Mouse (Mus musculus): ENCODE data around the gene Rex1bd.

Gene Rex1bd

DNA sequence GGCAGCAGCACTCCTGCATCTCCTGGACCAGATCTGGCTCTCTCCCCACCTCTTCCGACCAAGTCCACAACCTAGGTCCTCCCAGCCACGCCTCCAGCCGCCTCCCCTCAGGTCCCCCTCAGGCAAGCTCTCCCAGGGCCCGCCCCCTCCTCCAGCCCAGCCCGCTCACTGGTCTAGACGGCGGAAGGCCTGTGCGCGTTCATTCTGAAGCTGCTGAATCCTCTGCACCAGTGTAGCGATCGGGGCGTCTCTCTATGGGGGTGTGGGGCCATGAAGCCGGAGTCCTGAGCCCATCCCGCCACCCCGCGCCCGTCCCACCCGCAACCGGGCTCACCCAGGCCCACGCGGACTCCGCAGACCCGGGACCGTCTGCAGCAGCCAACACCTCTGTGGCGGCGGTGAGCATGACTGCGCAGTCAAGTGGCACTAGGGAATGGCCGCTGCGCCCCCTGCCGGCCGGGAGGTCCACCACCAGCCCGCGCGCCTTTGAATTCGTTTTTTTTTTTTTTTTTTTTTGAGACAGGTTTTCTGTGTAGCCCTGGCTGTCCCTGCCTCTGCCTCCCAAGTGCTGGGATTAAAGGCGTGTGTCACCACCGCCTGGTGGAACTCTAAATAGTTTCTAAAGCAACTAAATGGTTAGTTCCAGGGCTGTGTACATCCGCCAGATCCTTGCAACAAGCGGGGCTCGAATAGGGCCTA, at the start of gene Rex1bd:
Gene Rex1bd (minus strand): TSS at position 425 of the 699 bp plus-strand sequence.
- in situ Hi-C loops (cut with MboI; ENCODE audit: low pct_unique_long_range_greater_than_20kb in 1 of 2, low sequenced_read_pairs in 2 of 2, unreplicated experiment in 1 of 2) = loop anchor here in 1 of 2 experiments (10.0 kb wide), 1 partner anchor 92 kb away; no protein-coding TSS in a partner anchor

DNA sequence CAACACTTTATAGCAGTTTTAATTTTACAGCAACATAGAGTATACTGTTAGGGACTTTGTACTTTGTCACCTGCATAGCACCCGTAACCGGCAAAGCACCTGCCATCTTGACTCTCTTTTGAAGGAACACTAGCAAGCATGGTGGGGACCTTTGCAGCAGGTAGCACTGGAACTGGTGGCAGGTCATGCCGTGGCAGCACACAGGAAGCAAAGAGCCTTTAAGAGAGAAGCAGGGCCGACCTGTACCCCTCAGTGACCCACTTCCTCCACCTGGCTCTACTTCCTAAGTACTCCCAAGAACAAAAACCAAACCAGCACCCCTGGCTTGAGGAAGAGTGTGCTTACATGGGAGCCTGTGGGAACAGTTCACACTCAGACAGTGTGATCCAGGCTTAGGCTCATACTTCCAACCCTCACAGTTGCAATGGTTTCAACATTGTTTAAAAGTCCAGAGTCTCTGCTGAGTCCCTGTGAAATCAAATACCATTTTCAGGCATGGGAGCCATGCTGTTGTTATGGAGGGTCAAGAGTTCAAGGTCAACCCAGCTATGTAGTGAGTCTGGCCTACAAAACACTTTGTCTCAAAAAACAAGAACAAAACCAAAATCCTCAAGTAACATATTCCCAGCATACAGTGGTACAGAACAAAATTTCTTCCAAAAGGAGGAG, 48.7 kb upstream of the Rex1bd start:
- in situ Hi-C loops (cut with MboI; ENCODE audit: low pct_unique_long_range_greater_than_20kb in 1 of 2, low sequenced_read_pairs in 2 of 2, unreplicated experiment in 1 of 2) = no loop called here

DNA sequence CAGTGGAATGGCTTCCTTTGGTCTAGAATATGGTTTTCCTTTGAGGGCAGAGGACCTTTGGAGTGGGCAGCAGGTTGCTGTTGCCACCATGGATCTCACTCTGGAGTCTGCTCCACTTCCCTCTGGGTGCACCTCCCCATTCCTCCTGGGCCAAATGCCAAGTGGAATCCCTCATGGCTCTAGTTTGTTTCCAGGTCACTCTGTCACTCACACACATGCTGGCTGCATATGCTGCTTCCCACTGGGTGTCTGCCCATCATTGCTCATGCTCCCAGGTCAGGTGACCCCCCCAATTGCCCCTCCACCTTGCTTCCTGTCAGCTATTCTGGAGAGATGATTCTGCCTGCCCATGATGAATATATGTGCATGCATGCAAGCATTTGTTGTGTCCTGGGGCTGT, 47.2 kb upstream of the Rex1bd start:
- in situ Hi-C loops (cut with MboI; ENCODE audit: low pct_unique_long_range_greater_than_20kb in 1 of 2, low sequenced_read_pairs in 2 of 2, unreplicated experiment in 1 of 2) = no loop called here

DNA sequence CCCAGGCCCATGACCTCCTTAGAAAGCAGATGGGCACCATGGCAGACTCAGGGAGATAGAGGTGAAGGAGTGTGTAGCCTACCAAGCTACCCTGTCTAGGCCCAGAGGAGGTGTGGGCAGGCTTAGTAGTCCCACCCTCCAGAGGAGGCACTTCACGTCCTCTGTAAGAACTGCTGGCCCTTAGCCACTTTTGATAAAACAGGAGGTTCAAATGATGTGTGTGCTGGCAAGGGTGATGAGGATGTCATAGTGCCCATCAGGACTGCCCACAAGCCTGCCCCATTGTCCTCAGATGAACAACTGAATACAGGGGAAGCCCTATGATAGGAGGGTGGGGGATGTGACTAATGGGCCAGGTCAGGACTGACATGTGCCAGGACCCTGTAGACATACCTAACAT, 46.3 kb upstream of the Rex1bd start:
- in situ Hi-C loops (cut with MboI; ENCODE audit: low pct_unique_long_range_greater_than_20kb in 1 of 2, low sequenced_read_pairs in 2 of 2, unreplicated experiment in 1 of 2) = no loop called here

DNA sequence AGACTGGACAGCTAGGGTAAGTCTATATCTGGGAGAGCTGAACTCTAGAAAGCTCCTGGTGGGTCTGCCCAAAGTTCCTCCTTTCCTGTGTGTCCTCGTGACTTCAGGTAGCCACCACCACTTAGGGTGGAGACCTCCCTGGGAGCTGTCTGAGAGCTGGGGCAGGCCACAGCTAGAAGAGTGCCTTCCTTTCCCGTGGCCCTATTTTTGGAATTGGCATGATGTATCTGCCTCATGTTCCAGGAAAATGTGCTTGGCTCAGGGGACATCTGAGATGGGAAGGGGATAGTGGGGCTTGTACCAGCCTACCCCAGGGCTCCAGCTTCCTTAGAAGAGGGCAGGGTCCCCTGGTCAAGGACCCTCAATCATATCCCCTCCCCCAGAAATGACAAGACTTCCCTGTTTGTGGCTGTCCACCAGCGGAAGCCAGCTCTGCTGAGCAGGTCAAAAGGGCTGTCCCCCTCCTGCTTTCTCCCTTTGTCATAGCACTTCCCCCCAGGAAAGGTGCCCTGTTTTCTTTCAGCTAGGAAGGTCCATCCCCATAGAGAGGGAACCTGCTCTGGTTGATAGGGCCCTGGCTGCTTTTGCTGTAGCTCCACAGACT, 45.1 kb upstream of the Rex1bd start:
- in situ Hi-C loops (cut with MboI; ENCODE audit: low pct_unique_long_range_greater_than_20kb in 1 of 2, low sequenced_read_pairs in 2 of 2, unreplicated experiment in 1 of 2) = no loop called here

DNA sequence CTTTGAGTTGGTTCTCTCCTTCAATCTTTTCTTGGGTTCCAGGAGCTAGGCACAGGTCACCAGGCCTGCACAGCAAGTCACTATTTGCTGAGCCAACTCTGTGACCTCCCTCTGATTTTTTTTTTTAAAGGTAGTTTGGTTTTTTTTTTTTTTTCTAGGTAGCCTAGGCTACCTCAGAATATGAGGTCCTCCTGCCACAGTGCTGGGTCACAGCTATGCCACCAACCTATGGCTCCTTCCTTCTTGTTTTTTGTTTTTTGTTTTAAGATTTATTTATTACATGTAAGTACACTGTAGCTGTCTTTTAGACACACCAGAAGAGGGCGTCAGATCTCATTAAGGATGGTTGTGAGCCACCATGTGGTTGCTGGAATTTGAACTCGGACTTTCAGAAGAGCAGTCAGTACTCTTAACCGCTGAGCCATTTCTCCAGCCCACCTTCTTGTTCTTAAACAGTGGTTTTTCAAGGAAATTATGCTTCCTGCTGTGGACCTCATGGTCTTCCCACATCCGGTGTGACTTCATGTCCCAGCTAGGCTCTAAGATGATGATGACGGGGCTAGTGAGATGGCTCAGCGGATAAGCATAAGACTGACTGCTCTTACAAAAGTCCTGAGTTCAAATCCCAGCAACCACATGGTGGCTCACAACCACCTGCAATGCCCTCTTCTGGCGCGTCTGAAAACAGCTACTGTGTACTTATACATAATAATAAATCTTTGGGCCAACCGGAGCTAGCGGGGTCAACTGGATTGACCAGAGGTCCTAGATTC, 43.0 kb upstream of the Rex1bd start:
- in situ Hi-C loops (cut with MboI; ENCODE audit: low pct_unique_long_range_greater_than_20kb in 1 of 2, low sequenced_read_pairs in 2 of 2, unreplicated experiment in 1 of 2) = no loop called here

DNA sequence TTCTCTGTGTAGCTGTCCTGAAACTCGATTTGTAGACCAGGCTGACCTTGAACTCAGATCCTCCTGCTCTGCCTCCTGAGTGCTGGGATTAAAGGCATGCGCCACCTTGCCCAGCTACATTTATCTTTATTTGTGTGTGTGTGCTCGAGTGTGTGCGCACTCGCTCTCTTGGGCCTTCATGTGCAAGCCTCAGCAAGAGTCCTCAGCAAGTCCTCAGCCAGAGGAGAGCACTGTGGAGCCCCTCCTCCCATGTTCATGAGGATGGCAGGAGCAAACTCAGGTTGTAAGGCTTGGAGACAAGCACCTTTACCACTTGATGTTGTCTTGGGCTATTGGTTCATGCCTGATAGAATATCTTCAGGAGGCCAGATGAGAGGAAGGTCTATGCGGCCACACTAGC, 41.2 kb upstream of the Rex1bd start:
- in situ Hi-C loops (cut with MboI; ENCODE audit: low pct_unique_long_range_greater_than_20kb in 1 of 2, low sequenced_read_pairs in 2 of 2, unreplicated experiment in 1 of 2) = no loop called here

DNA sequence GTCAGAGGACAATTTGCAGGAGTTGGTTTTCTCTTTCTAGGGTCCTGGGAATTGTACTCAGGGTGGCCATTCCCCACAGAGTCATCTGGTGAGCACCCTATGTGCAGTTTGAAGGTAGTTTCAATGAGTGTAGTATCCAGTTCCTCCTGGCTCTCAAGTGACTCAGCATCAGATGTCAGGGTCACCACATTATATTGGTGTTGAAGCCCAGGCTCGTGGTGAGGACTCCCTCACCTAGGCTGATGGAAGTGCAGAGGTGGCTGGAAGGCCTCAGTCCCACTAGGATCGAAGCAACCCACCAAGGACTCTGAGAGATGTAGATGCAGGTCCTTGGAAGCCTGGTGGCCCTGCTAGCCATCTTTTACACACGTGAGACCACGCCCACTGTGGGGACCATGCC, 39.9 kb upstream of the Rex1bd start:
- in situ Hi-C loops (cut with MboI; ENCODE audit: low pct_unique_long_range_greater_than_20kb in 1 of 2, low sequenced_read_pairs in 2 of 2, unreplicated experiment in 1 of 2) = no loop called here

DNA sequence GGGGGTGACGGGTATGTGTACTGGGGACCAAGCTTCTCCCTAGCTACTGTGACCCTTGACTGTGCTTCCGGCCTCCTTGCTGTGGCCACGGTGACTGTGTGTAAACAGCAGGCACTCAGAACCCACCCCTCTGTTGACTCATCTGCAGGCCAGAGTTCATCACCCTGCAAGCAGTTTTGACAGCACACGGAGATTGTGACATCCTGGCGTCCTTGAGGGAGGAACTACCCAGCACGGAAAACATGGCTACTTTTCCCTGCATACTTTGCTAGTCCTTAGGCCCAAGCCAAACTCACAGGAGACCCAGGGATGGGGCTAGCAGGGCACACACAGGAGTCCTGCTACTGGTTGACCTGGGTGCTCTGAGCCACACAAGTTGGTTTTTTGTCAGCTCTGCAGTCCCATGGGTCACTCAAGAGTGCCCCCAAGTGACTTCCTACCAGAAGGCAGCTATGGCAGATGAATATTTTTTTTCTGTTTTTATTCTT, 37.7 kb upstream of the Rex1bd start:
- in situ Hi-C loops (cut with MboI; ENCODE audit: low pct_unique_long_range_greater_than_20kb in 1 of 2, low sequenced_read_pairs in 2 of 2, unreplicated experiment in 1 of 2) = no loop called here

DNA sequence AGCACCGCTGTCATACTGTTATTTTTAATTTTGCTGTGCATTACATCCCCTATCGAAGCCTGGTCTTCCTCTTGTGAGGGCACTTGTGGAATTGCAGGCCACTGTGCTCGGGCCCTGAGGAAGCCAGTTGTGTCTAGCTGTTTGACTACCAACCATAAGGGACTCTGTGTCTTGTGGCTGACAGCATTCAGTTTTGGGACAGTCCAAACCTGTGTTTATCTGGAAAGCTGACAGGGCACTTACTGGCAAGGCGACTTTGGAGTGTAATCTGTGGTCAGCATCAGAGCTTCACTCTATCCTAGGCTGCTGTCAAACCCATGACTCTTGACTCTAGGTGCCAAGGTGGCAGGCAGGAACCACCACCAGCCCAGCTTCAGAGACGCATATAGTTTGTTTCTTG, 34.5 kb upstream of the Rex1bd start:
- in situ Hi-C loops (cut with MboI; ENCODE audit: low pct_unique_long_range_greater_than_20kb in 1 of 2, low sequenced_read_pairs in 2 of 2, unreplicated experiment in 1 of 2) = no loop called here

DNA sequence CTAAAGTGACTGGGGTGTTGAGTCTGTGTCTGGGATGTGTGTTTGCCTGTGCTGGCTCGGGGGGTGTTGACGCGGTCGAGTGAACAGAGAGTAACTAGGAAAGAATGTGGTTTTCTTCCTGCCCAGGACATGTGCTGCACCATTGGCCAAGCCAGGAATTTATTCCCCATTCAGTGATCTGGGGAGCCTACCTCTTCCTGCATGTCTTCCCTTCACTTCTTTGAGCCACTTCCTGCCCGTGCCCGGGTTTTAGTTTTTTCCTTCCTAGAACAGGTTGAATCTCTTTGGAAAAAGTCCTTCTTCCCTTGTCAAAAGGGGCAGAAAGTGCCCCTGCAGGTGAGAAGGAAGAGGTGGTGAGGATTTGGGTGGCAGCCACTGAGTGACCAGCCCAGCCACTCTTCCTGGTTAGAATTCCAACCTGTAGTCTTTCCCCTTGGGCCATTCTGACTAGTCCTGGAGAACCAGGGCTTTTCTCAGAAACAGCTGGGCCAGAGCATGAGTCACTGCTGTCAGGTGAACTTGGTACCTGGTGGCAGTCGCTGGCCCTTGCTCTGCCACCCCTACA, 34.0 kb upstream of the Rex1bd start:
- in situ Hi-C loops (cut with MboI; ENCODE audit: low pct_unique_long_range_greater_than_20kb in 1 of 2, low sequenced_read_pairs in 2 of 2, unreplicated experiment in 1 of 2) = no loop called here

DNA sequence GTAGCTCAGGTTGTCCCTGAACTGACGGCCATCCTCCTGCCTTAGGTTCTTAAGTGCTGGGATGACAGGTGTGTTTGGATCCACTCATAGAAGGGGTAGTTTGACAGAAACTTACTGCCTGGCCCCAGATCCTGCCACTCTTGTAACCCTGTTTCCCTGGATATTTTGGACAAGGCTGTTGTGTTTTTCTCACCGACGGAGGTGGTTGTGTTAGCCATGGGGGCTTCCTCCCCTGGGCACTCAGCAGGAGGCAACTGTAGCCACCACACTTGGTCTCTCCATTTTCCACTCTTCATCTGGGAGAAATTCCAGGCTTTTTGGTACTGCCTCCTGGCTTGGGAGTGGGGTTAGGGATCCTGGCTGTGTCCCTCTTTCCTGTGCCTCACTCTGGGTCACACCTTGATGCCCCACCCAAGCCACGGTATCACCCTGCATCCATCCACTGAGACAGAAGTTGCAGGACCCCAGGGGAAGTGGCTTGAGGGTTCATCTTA, 33.5 kb upstream of the Rex1bd start:
- in situ Hi-C loops (cut with MboI; ENCODE audit: low pct_unique_long_range_greater_than_20kb in 1 of 2, low sequenced_read_pairs in 2 of 2, unreplicated experiment in 1 of 2) = no loop called here

DNA sequence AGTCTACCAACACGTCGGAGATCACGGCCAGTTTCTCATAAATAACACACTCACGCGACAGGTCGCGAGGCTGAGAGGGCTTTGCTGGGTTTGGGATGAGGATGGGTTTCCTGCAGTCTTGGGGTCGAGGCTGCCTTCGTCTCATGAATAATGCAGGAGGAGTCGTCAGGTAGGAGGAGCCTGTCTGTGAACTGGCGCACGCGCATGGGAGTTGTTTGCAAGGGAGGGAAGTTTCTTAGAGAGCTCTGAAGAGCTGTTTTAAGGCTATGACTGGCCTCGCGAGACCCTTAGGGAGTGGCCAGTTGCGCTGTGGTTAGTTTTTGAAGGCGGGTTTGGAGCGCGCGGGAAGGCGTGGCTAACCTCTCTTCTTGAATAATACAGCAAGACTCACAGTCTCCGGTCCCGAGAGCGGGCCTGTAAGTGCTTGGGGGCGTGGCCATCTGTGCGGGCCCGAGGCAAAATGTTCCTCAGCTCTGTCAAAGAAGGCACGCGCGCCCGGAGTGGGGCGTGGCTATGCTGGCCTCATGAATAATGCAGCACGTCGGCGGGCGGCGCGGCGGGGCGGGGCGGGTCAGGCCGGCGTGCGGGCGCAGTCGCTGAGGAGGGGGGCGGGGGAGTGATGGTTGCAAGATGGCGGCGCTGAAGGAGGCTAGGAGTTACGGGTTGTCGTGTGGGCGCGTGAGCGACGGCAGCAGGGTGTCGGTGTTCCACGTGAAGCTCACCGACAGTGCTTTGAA, 32.7 kb upstream of the Rex1bd start, which contains the start of gene Ell:
Gene Ell (plus strand): TSS at position 381 of the 737 bp plus-strand sequence.
- in situ Hi-C loops (cut with MboI; ENCODE audit: low pct_unique_long_range_greater_than_20kb in 1 of 2, low sequenced_read_pairs in 2 of 2, unreplicated experiment in 1 of 2) = no loop called here

DNA sequence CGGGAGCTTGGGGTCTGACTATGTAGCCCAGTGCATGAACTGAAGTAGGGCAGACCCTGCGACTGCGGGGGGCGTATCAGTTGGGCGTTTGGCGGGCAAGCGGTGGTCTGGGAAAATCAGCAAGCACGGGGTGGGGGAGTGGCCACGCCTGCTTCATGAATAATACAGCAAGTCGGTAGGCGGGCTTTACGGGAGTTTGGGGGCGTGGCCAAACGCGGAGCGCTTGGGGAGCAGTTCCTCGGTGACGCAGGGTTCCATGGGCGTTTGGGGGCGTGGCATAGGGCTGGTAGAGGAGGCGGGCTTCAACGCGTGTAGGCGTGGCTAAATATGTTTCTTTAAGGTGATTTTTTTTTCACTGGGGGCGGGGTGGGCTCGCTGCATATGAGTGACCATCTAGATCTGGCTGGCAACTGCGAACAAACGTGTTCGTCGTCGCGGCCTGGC, 32.1 kb upstream of the Rex1bd start:
- in situ Hi-C loops (cut with MboI; ENCODE audit: low pct_unique_long_range_greater_than_20kb in 1 of 2, low sequenced_read_pairs in 2 of 2, unreplicated experiment in 1 of 2) = no loop called here

DNA sequence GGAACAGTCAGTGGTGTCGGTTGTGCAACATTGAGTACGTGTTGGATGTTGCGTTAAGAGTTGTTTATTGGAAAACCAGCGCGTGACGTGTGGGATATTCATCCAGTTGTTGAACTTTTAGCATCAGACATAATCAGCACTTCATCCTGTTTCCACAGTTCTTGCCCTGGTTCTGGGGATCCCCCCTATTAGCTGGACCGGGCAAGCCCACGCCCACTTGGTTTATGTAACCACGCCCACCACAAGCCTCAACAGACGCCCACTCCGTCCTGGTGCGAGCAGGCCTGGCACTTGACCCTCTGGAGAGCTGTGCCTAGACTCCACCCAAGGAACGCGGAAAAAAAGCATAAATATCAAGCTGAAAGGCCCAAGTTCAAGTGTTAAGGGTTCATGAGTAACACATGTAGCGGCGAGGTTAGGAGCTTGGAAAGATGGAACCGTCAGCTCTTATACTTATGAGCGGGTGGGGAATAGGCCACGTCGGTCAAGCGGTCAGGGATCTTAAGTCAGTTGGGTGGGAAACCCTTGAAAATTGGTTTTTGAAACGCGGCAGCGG, 31.6 kb upstream of the Rex1bd start:
- in situ Hi-C loops (cut with MboI; ENCODE audit: low pct_unique_long_range_greater_than_20kb in 1 of 2, low sequenced_read_pairs in 2 of 2, unreplicated experiment in 1 of 2) = no loop called here

DNA sequence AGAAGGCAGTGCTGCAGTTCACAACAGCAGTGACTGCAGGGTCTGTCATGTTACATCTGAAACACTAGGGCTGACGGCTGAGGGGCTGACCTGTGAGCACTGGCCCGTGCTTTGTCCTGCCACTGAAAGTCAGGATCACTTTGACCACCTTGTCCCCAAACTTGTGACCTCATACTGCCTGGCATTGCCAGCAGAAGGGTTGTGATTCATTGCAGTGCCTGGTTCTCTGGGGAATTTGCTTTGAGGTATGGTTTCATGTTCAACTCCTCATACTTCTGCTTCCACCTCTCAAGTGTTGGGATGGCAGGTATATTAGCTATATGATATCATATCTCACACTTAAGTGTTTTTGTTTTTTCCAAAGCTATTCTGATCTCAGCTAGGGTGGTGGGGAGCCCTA, 29.1 kb upstream of the Rex1bd start:
- in situ Hi-C loops (cut with MboI; ENCODE audit: low pct_unique_long_range_greater_than_20kb in 1 of 2, low sequenced_read_pairs in 2 of 2, unreplicated experiment in 1 of 2) = no loop called here

DNA sequence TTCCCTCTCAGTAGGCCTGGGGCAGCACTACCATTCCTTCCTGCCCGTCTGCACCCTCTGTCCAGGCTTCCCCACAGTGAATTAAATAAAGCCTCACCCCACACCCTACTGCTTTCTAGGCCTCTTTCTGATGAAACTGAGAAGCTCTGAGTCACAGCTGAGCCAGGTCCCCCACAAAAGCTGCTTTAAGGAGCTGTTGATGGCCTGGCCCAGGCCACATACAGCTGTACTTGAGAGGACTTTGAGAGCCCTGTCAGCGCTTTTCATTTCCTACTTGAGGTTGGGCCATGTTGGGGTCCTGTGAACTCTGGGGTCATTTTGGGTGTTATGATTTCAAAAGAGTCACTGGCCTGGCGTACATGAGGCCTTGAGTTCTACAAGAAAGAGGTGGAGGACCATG, 28.7 kb upstream of the Rex1bd start:
- in situ Hi-C loops (cut with MboI; ENCODE audit: low pct_unique_long_range_greater_than_20kb in 1 of 2, low sequenced_read_pairs in 2 of 2, unreplicated experiment in 1 of 2) = no loop called here

DNA sequence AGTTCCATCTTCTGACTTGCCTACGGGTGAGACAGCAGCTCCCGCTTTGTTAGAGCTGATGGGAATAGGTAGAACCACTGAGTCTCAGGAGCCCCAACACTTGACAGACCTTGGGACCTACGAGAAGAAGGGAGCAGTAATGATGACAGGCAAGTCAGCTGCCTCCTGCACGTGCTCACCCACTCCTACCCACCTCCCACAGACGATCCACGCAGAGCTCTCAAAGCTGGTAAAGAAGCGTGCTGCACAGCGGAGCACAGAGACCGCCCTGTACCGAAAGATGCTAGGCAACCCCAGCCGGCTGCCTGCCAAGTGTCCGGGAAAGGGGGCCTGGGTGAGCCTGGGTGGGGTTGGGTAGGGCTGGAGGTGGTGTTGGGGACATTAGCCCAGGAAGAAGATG, 27.7 kb upstream of the Rex1bd start:
- in situ Hi-C loops (cut with MboI; ENCODE audit: low pct_unique_long_range_greater_than_20kb in 1 of 2, low sequenced_read_pairs in 2 of 2, unreplicated experiment in 1 of 2) = no loop called here

Data from mouse embryonic stem cell (cell line).